Mouse (Mus musculus) spleen, adult 12 weeks (tissue): ENCODE data around the gene Abcg2.

Experiments
- DNase-seq: peaks from one replicate; pipeline ENCODE4 v3.0.0; 2022; ENCODE audit warnings: low spot score

Gene Abcg2

DNA sequence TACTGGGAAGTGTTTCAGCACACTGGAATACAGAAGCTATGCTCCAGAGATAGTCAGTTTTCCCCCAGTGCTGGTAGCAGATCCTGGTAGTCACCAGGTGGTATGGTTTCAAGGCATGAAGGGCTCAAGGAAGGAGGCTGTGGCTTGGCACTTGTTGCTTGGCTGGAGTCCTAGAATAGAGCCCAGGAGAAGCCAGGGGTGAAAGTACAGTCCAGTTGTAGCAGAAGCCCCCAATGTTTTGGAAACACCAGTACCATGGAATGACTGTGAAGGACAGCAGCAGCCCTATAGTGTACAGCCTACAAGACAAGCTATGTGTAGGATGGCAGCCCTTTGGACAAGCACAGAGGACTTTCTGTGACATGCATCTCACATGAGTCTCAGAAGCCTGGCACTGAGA, 54.2 kb downstream of the Abcg2 start:
- DNase-seq, result no peak

DNA sequence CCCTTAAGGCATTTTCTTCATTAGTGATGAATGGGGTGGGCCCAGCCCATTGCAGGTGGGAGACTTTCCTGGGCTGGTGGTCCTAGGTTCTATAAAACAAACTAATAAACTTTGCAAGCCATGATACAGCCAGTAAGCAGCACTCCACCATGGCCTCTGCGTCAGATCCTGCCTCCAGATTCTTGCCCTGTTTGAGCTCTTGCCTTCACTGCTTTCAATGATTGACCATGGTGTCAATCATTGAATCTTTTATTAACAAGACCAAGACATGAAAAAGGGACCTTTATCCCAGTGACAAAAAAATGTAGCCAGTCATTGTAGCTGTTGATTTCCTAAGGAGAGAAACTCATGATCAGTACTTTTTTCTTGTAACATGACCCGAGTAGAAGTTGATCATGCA, 55.1 kb downstream of the Abcg2 start:
- no peak for DNase-seq

GRCm38 (mm10) chr6:58640333-58641018, 56.2 kb downstream of the Abcg2 start:
- DNase-seq, result peak; percentile 80

GRCm38 (mm10) chr6:58641056-58641799, 56.9 kb downstream of the Abcg2 start:
- no peak for DNase-seq

DNA sequence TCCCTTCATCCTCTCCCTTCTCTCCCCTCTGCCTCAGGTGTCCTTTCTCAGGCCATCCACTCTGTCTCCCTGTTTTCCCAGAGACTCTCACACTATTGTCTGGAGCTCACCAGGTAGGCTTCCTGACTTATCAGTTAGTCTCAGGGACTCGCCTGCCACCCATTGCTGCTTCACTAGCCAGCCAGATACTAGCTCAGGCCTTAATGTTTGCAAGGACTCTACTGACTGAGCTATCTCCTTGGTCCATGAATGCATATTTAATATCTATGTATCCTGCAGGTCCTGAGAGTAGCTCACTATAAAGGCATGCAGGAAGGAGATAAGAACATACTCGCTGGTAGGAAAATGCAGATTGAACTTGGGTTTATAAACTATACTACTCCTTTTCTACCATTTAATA, 57.9 kb downstream of the Abcg2 start:
- DNase-seq, result peak; percentile 63

- no peak for DNase-seq
Observed at GRCm38 (mm10) chr6:58644586-58644985, 60.3 kb downstream of the Abcg2 start.

GRCm38 (mm10) chr6:58648100-58648749, 63.9 kb downstream of the Abcg2 start:
- no peak for DNase-seq

GRCm38 (mm10) chr6:58650136-58650535, 65.8 kb downstream of the Abcg2 start:
- no peak for DNase-seq

GRCm38 (mm10) chr6:58651038-58651437, 66.7 kb downstream of the Abcg2 start:
- no peak for DNase-seq

DNA sequence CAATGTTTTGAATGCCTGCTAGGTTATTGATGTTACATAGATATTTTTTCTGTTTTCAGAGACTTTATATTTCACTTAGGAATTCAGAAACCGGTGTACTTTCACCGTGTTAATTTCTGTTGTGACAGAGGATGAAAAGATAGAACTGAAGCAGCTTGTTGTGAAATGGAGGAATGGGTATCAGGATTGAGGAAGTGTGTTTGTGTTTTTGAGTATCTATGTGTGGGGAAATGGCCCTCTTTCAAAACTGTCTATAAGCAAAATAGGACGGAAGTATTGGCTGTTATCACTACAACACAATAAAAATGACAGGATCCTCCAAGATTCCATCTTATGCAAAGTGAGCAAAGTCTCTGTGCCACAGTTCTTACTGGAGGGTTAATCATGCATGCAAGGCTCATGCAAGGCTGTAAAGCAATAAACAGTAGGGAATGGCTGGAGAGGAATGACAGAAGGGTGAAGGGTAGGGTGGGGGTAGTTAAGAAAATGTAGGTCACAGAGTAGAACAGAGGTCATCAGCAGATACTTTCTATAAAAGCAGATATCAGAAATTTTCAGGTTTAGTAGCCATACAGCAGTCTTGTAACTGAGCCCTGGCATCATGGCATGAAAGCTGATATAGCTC, 76.7 kb downstream of the Abcg2 start:
- no peak for DNase-seq

DNA sequence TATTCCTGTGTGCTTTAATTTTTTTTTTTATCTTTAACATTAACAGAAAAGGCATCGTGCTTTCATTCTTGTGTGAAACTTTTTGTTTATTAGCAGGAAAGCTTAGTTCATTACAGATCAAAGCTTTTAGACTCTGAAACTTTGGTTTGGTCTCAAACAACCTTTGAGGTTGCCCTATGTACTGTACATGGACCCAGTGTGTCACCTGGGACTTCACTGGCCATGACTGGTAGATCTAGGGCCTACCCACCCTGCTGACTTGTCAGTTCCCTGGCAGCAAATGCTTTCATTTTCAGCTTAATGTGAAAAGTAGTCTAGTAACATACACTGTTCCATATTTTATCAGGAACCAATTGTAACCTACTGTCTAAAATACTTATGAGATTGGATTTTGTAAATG, 93.5 kb downstream of the Abcg2 start:
- no peak for DNase-seq

DNA sequence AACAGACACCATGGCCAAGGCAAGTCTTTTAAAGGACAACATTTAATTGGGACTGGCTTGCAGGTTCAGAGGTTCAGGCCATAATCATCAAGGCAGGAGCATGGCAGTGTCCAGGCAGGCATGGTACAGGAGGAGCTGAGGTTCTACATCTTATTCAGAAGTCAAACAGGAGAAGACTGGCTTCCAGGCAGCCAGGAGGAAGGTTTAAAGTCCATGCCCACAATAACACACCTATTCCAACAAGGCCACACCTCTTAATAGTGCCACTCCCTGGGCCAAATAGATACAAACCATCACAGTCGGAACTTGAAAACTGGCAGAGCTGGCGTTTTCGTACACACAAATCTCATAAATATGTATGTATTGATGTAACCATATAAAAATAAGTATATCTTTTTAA, 94.2 kb downstream of the Abcg2 start:
- no peak for DNase-seq

DNA sequence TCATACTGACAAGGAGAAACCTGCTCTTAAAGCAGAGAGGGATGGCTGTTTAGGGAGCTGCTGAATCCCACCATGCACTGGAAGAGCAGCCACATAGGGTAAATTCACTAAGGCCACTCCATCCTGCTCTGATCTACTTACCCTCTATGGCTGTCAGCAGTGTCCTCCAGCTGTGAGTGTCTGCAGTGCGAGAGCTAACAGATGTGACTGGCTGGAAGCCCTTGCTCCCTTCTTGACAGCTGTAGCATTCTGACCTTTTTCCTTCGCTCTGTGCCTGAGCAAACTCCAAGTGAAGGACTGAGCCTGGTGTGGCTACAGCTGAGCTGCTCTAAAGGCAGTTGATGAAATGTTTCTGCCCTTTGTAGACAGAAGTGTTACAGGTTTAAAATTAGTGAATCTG, 107.3 kb downstream of the Abcg2 start:
- DNase-seq, result no peak

GRCm38 (mm10) chr6:58694257-58694656, 109.9 kb downstream of the Abcg2 start:
- DNase-seq, result no peak

DNA sequence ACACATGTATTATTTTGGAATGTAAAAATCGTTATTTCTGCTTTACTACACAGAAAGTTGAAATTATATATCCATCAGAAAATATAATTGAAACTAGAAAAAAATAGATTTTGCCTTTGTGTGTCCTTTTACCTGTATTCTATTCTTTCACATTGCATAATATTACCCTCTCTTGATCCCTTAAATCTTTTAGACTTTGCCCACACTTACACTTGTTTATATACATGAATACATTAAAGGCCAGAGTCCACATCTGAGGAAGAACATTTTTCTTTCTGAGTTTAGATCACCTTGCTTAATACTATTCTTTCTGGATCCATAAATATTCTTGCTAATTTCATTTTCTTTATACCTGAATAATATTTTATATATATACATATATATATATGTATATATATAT, 110.4 kb downstream of the Abcg2 start:
- DNase-seq, result no peak

- DNase-seq, result no peak
Observed at GRCm38 (mm10) chr6:58710369-58710768, 126.0 kb downstream of the Abcg2 start.

GRCm38 (mm10) chr6:58711909-58712308, 127.6 kb downstream of the Abcg2 start:
- no peak for DNase-seq

DNA sequence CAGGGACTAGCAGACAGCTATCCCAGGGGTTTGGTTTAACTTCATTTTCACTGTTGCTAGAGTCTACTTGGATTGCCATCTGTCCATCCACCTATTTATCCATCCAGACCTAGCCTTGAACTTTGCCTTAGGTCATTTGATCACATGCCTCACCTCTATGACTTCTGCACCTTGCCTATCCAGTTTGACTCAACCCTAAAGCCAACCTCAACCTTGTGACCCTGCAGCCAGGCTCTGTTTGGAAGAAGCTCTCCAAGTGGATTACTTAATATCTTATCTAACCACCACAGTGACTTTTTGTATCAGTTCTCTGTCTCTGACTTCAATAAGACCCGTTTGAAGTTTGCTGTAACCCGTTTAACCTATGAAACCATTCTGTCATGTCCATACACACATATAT, 149.5 kb downstream of the Abcg2 start:
- no peak for DNase-seq

DNA sequence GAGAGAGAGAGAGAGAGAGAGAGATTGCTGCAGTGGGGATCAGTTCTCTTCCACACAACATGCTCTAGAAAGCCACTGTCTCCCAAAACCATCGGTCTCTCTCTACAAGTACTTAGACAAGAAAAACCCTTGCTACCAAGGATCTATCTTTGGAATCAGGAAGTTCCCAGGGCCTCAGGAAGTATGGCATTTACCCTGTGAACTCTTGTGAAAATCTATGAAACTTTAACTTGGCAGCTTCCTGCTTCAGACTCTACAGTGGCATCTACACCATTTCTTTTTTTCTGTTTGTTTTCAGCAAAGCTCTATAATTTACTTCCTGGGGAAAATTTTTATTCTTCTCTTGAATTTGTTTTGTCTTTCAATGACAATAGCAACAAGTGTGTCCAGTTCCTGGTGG, 150.8 kb downstream of the Abcg2 start:
- no peak for DNase-seq
